Mouse (Mus musculus): Measurements from ENCODE around the gene Nadk. TPM values are rescaled to one million over a fixed set of nuclear protein-coding genes. Genes with fewer than 3 reads are reported as not detected.
A peak's percentile ranks its signal among the peaks of the same experiment; 100 is the strongest.

Gene Nadk
- total RNA-seq, 1 experiment from 2014 or later: 50.8 TPM

- no peak for ATAC-seq (replicated peaks; ENCODE audit: low read depth, poor library complexity, severe bottlenecking)
Measured at GRCm38 (mm10) chr4:155599901-155600825, 38.0 kb downstream of the Nadk start.

- peak; percentile 77 for ATAC-seq (replicated peaks; ENCODE audit: low read depth, poor library complexity, severe bottlenecking)
Measured at GRCm38 (mm10) chr4:155601091-155601996, 39.2 kb downstream of the Nadk start, which contains the start of gene Slc35e2. Gene Slc35e2 (plus strand): TSS chr4:155601416.

GRCm38 (mm10) chr4:155601997-155602456 is 39.8 kb downstream of the Nadk start:
- ATAC-seq (replicated peaks; ENCODE audit: low read depth, poor library complexity, severe bottlenecking): no peak

- no peak for ATAC-seq (replicated peaks; ENCODE audit: low read depth, poor library complexity, severe bottlenecking)
Measured at GRCm38 (mm10) chr4:155602753-155603152, 40.6 kb downstream of the Nadk start.

GRCm38 (mm10) chr4:155603801-155604200 is 41.6 kb downstream of the Nadk start:
- no peak for ATAC-seq (replicated peaks; ENCODE audit: low read depth, poor library complexity, severe bottlenecking)

GRCm38 (mm10) chr4:155605132-155605531 is 43.0 kb downstream of the Nadk start:
- no peak for ATAC-seq (replicated peaks; ENCODE audit: low read depth, poor library complexity, severe bottlenecking)

- ATAC-seq (replicated peaks; ENCODE audit: low read depth, poor library complexity, severe bottlenecking): no peak
Measured at GRCm38 (mm10) chr4:155606825-155607224, 44.6 kb downstream of the Nadk start.

- no peak for ATAC-seq (replicated peaks; ENCODE audit: low read depth, poor library complexity, severe bottlenecking)
Measured at GRCm38 (mm10) chr4:155611860-155612259, 49.7 kb downstream of the Nadk start.

- no peak for ATAC-seq (replicated peaks; ENCODE audit: low read depth, poor library complexity, severe bottlenecking)
Measured at GRCm38 (mm10) chr4:155613264-155613663, 51.1 kb downstream of the Nadk start.

- no peak; the same call in 1 of the 2 replicates for ATAC-seq (replicated peaks; ENCODE audit: low read depth, poor library complexity, severe bottlenecking)
Measured at GRCm38 (mm10) chr4:155618321-155618720, 56.1 kb downstream of the Nadk start.

GRCm38 (mm10) chr4:155624338-155625291 is 62.4 kb downstream of the Nadk start, which contains the start of gene Cdk11b:
Gene Cdk11b (plus strand): TSS chr4:155624854.
- peak; percentile 98 for ATAC-seq (replicated peaks; ENCODE audit: low read depth, poor library complexity, severe bottlenecking)

- no peak for ATAC-seq (replicated peaks; ENCODE audit: low read depth, poor library complexity, severe bottlenecking)
Measured at GRCm38 (mm10) chr4:155630267-155630666, 68.1 kb downstream of the Nadk start.

GRCm38 (mm10) chr4:155635766-155636499 is 73.8 kb downstream of the Nadk start:
- no peak for ATAC-seq (replicated peaks; ENCODE audit: low read depth, poor library complexity, severe bottlenecking)

Other genes starting within 250 kb of the Nadk start
- gene Prkcz, start 201.0 kb upstream of the Nadk start, total RNA-seq (2017): not detected in 2 replicates
- gene Gabrd, start 164.3 kb upstream of the Nadk start, total RNA-seq (2017): 0.05 TPM in 1 of 2 replicates, not detected in the other
- 0.23 and 0.29 TPM in 2 replicates for gene Cfap74, start 153.2 kb upstream of the Nadk start, total RNA-seq (2017)
- not detected in 2 replicates for gene Tmem52, start 93.3 kb upstream of the Nadk start, total RNA-seq (2017)
- 174 and 208 TPM in 2 replicates for gene Gnb1, start 71.0 kb upstream of the Nadk start, total RNA-seq (2017)
- 14.2 and 15.8 TPM in 2 replicates for gene Slc35e2, start 39.0 kb downstream of the Nadk start, total RNA-seq (2017)
- gene Cdk11b, start 62.5 kb downstream of the Nadk start, total RNA-seq (2017): 50.8 and 66.1 TPM in 2 replicates
- not detected in 2 replicates for gene Gm10563, start 83.0 kb downstream of the Nadk start, total RNA-seq (2017)
- 0.91 TPM in 1 of 2 replicates, not detected in the other for gene Mmp23, start 91.0 kb downstream of the Nadk start, total RNA-seq (2017)
- gene Mib2, start 106.8 kb downstream of the Nadk start, total RNA-seq (2017): 18.9 and 21.1 TPM in 2 replicates
- gene Fndc10, start 132.0 kb downstream of the Nadk start, total RNA-seq (2017): 2.9 and 3.2 TPM in 2 replicates
- gene Ssu72, start 142.4 kb downstream of the Nadk start, total RNA-seq (2017): 73.2 and 108 TPM in 2 replicates
- gene Tmem240, start 172.4 kb downstream of the Nadk start, total RNA-seq (2017): 0.29 TPM in 1 of 2 replicates, not detected in the other
- gene Atad3a, start 198.7 kb downstream of the Nadk start, total RNA-seq (2017): 77.0 and 120 TPM in 2 replicates
- 0.27 and 0.29 TPM in 2 replicates for gene Vwa1, start 212.3 kb downstream of the Nadk start, total RNA-seq (2017)
- not detected in 2 replicates for gene Tmem88b, start 223.5 kb downstream of the Nadk start, total RNA-seq (2017)
- not detected in 2 replicates for gene Ankrd65, start 228.1 kb downstream of the Nadk start, total RNA-seq (2017)
- 55.4 and 70.3 TPM in 2 replicates for gene Mrpl20, start 240.5 kb downstream of the Nadk start, total RNA-seq (2017)

All from common myeloid progenitor, adult 5-6 weeks (primary cell).